Mouse (Mus musculus) cerebellum, adult 2 months (tissue): ENCODE results near the gene Bahcc1. TPM values are rescaled to one million over a fixed set of nuclear protein-coding genes. Genes with fewer than 3 reads are reported as not detected.

Experiments
- DNase-seq, 2 experiments: peaks; one replicate each; pipeline ENCODE4 v3.0.0; 2021
- H3K27ac ChIP-seq: fragments of 200-500 bp; 2 replicates; pipeline ENCODE4 v1.5.1; 2012; ENCODE audit warnings: low read length, control low read depth, inconsistent platforms; ENCODE audit not compliant: insufficient read depth
- H3K27me3 ChIP-seq: fragments of 200-500 bp; 2 replicates; pipeline ENCODE4 v1.6.1; 2012; ENCODE audit warnings: inconsistent platforms, mild to moderate bottlenecking, low read length, moderate library complexity; ENCODE audit not compliant: control insufficient read depth, insufficient read depth
- H3K4me1 ChIP-seq: fragments of 200-500 bp; 2 replicates; pipeline ENCODE4 v1.6.1; 2011; ENCODE audit warnings: low read length; ENCODE audit not compliant: control insufficient read depth, insufficient read depth
- H3K4me3 ChIP-seq: fragments of 200-500 bp; replicated peaks from 2 replicates; pipeline ENCODE3; 2011; ENCODE audit warnings: mild to moderate bottlenecking, low read depth, low read length, control low read depth; ENCODE audit not compliant: insufficient read depth
- CTCF ChIP-seq: fragments of 200-500 bp; IDR thresholded peaks from 2 replicates; pipeline ENCODE4 v1.5.1; 2011; ENCODE audit warnings: low read depth, mild to moderate bottlenecking, control low read depth, low read length, moderate library complexity, borderline replicate concordance; ENCODE audit not compliant: insufficient read depth
- POLR2A ChIP-seq: fragments of 200-500 bp; IDR thresholded peaks from 2 replicates; pipeline ENCODE4 v1.6.1; 2011; ENCODE audit warnings: low read length, control low read depth, borderline replicate concordance; ENCODE audit not compliant: insufficient read depth
- WGBS: fragments of 180-500 bp; shearing (Covaris S2); methylation state at CpG from one replicate; pipeline ENCODE4 v1.1.7; 2018; 5-methylcytosine and 5-hydroxymethylcytosine counted together
- polyA plus RNA-seq: library from polyadenylated mRNA; depleted of rRNA; stranded (reverse); fragments of >200 nt; gene quantifications from 2 replicates; pipeline ENCODE4 v1.2.3, GENCODE M21; 2012

Gene Bahcc1
- polyA plus RNA-seq, 1 experiment = 17.6 TPM

GRCm38 (mm10) chr11:120199766-120200165 lies 33.0 kb upstream of the Bahcc1 start:
- WGBS = 81% methylated on average over 7 of the region's 7 CpGs
- TF ChIP-seq POLR2A = no peak
- TF ChIP-seq CTCF = no peak
- Histone ChIP-seq H3K27me3 (no peaks in the 10 kb centered on the region), H3K4me1 (no peaks in the 10 kb centered on the region), H3K27ac (no peak overlapping the region), H3K4me3 (no peak overlapping the region)
- no peak for DNase-seq

GRCm38 (mm10) chr11:120200621-120201020 lies 32.1 kb upstream of the Bahcc1 start:
- H3K4me1 ChIP-seq = no peaks in the 10 kb centered on the region
- 68% methylated on average over 6 of the region's 6 CpGs for WGBS
- no peak for TF ChIP-seq CTCF
- no peak for TF ChIP-seq POLR2A
- no peak for DNase-seq
- H3K27ac ChIP-seq = no peak overlapping the region
- no peaks in the 10 kb centered on the region for H3K27me3 ChIP-seq
- no peak overlapping the region for H3K4me3 ChIP-seq

- no peak for TF ChIP-seq POLR2A
- TF ChIP-seq CTCF = no peak
- WGBS = 76% methylated on average over 5 of the region's 5 CpGs
- DNase-seq = no peak
- Histone ChIP-seq H3K27me3 (no peaks in the 10 kb centered on the region), H3K27ac (no peak overlapping the region), H3K4me1 (no peaks in the 10 kb centered on the region), H3K4me3 (no peak overlapping the region)
These were observed 28.5 kb upstream of the Bahcc1 start for GRCm38 (mm10) chr11:120204200-120204599.

- no peaks in the 10 kb centered on the region for H3K4me1 ChIP-seq
- no peak for DNase-seq
These were observed 26.6 kb upstream of the Bahcc1 start for GRCm38 (mm10) chr11:120206069-120206668.

GRCm38 (mm10) chr11:120206669-120207090 lies 26.1 kb upstream of the Bahcc1 start:
- 72% methylated on average over 5 of the region's 5 CpGs for WGBS
- Histone ChIP-seq H3K27me3 (no peaks in the 10 kb centered on the region), H3K4me3 (no peak overlapping the region), H3K27ac (no peak overlapping the region), H3K4me1 (no peaks in the 10 kb centered on the region)
- DNase-seq = no peak
- TF ChIP-seq CTCF (no peak), POLR2A (no peak)

More at GRCm38 (mm10) chr11:120206069-120206668, 26.6 kb upstream of the Bahcc1 start:
- Histone ChIP-seq H3K4me3 (no peak overlapping the region), H3K27ac (no peak overlapping the region), H3K27me3 (no peaks in the 10 kb centered on the region)
- WGBS = 75% methylated on average over 9 of the region's 9 CpGs
- no peak for TF ChIP-seq POLR2A
- no peak for TF ChIP-seq CTCF

- Histone ChIP-seq H3K27me3 (no peaks in the 10 kb centered on the region), H3K4me1 (no peaks in the 10 kb centered on the region), H3K4me3 (no peak overlapping the region), H3K27ac (no peak overlapping the region)
- DNase-seq = no peak
- TF ChIP-seq CTCF (peak; percentile 26; the same call in 1 of the 2 replicates), POLR2A (no peak)
- WGBS = 68% methylated on average over 2 of the region's 2 CpGs
These were observed 23.9 kb upstream of the Bahcc1 start for GRCm38 (mm10) chr11:120208848-120209247.

- no peaks in the 10 kb centered on the region for H3K4me1 ChIP-seq
- H3K27me3 ChIP-seq = no peaks in the 10 kb centered on the region
- WGBS = 76% methylated on average over 8 of the region's 8 CpGs
- H3K27ac ChIP-seq = no peak overlapping the region
- DNase-seq = no peak
- TF ChIP-seq POLR2A (no peak), CTCF (no peak)
- no peak overlapping the region for H3K4me3 ChIP-seq
These were observed 23.3 kb upstream of the Bahcc1 start for GRCm38 (mm10) chr11:120209462-120209861.

GRCm38 (mm10) chr11:120215726-120216241 lies 17.0 kb upstream of the Bahcc1 start:
- Histone ChIP-seq H3K4me3 (no peak overlapping the region), H3K27me3 (no peaks in the 10 kb centered on the region), H3K27ac (no peak overlapping the region), H3K4me1 (peaks cover 3% of the 10 kb centered on the region; the same call in 1 of the 2 replicates)
- TF ChIP-seq POLR2A (no peak), CTCF (no peak)
- DNase-seq = no peak
- 74% methylated on average over 10 of the region's 10 CpGs for WGBS
